Comparison of ENCODE assay signal across 1 mouse cellular context in genomic region chr19:32237173-32237583, GRCm38 (mm10).
A peak's percentile ranks its signal among the peaks of the same experiment; 100 is the strongest.
TF ChIP-seq lines count a peak whose summit lies in the region.

No protein-coding gene starts in this region.

TF ChIP-seq in MEL, 35 proteins besides CTCF, POLR2A, EP300 and RAD21 (continued from another document):
- peak; percentile 84 for TF ChIP-seq GATA1 (IDR thresholded peaks at IDR 0.05; ENCODE audit: low read depth, low read length)
- peak; percentile 5; the same call in 1 of the 2 replicates for TF ChIP-seq BHLHE40 (IDR thresholded peaks at IDR 0.05; ENCODE audit: borderline replicate concordance, low read depth, low read length)
- no peak for TF ChIP-seq POLR2AphosphoS2 (IDR thresholded peaks at IDR 0.05; ENCODE audit: low read length)
- peak; percentile 63; the same call in 1 of the 2 replicates for TF ChIP-seq SIN3A (IDR thresholded peaks at IDR 0.05; ENCODE audit: low read length)
- TF ChIP-seq MAX (IDR thresholded peaks at IDR 0.05; ENCODE audit: low read length), result no peak
- TF ChIP-seq TAL1 (IDR thresholded peaks at IDR 0.05; ENCODE audit: low read length), result no peak
- peak; percentile 58 for TF ChIP-seq MXI1 (IDR thresholded peaks at IDR 0.05; ENCODE audit: low read depth, low read length)
- no peak for TF ChIP-seq ELF1 (IDR thresholded peaks at IDR 0.05; ENCODE audit: low read depth, low read length)
- TF ChIP-seq MYB (IDR thresholded peaks at IDR 0.05; ENCODE audit: low read depth, low read length), result no peak
- TF ChIP-seq KAT2A (conservative IDR thresholded peaks at IDR 0.05; ENCODE audit: low read depth, low read length), result no peak
- no peak for TF ChIP-seq POLR2AphosphoS5 (IDR thresholded peaks at IDR 0.05; ENCODE audit: borderline replicate concordance, low read depth, low read length)
- no peak for TF ChIP-seq TBP (IDR thresholded peaks at IDR 0.05; ENCODE audit: low read depth, low read length)
- no peak for TF ChIP-seq MEF2A (IDR thresholded peaks at IDR 0.05; ENCODE audit: extremely low read depth, insufficient replicate concordance, low read depth, low read length, poor library complexity, severe bottlenecking)
- TF ChIP-seq E2F4 (IDR thresholded peaks at IDR 0.05; ENCODE audit: borderline replicate concordance, low read depth, low read length), result no peak
- TF ChIP-seq ZC3H11A (IDR thresholded peaks at IDR 0.05; ENCODE audit: low read depth, low read length), result no peak
- no peak for TF ChIP-seq MAFK (IDR thresholded peaks at IDR 0.05; ENCODE audit: borderline replicate concordance, low read depth, low read length)
- TF ChIP-seq USF1 (IDR thresholded peaks at IDR 0.05; ENCODE audit: low read depth, low read length), result no peak
- TF ChIP-seq RCOR1 (IDR thresholded peaks at IDR 0.05; ENCODE audit: low read depth, low read length), result peak; percentile 28; the same call in 1 of the 2 replicates
- TF ChIP-seq CHD2 (IDR thresholded peaks at IDR 0.05; ENCODE audit: low read length), result no peak
